Mouse (Mus musculus): Measurements from ENCODE around the gene Lif. TPM values are rescaled to one million over a fixed set of nuclear protein-coding genes. Genes with fewer than 3 reads are reported as not detected.

Lif gene
- total and polyA plus RNA-seq, 2 experiments from 2014 or later: 0.05 TPM; not detected in 1

GRCm38 (mm10) chr11:4251376-4251775 is 6.0 kb upstream of the Lif start:
- H3K27me3 ChIP-seq (ENCODE audit: insufficient read depth, low read length): no peaks in the 10 kb centered on the region
- no peak overlapping the region for H3K9ac ChIP-seq (replicated peaks; ENCODE audit: low read length, poor library complexity, severe bottlenecking)
- no peak for TF ChIP-seq CTCF (IDR thresholded peaks at IDR 0.05)
- no peaks in the 10 kb centered on the region for H3K9me3 ChIP-seq (ENCODE audit: low read length)
- no peaks in the 10 kb centered on the region for H3K36me3 ChIP-seq (ENCODE audit: insufficient read depth, low read length)
- no peak overlapping the region for H3K4me3 ChIP-seq (ENCODE audit: low read depth, low read length)
- no peak for ATAC-seq (ENCODE audit: low FRiP score)
- no peak overlapping the region for H3K27ac ChIP-seq (ENCODE audit: low read depth, low read length)
- DNase-seq (ENCODE audit: low spot score): no peak
- no peaks in the 10 kb centered on the region for H3K4me1 ChIP-seq (ENCODE audit: insufficient read depth, low read length)
- 73% methylated on average over 3 of the region's 3 CpGs for WGBS
- no peak overlapping the region for H3K4me2 ChIP-seq (ENCODE audit: low read depth, low read length, poor library complexity, severe bottlenecking)

GRCm38 (mm10) chr11:4252886-4253285 is 4.5 kb upstream of the Lif start:
- TF ChIP-seq CTCF (IDR thresholded peaks at IDR 0.05): no peak
- Histone ChIP-seq H3K27ac (ENCODE audit: low read depth, low read length) (no peak overlapping the region), H3K27me3 (ENCODE audit: insufficient read depth, low read length) (no peaks in the 10 kb centered on the region), H3K4me1 (ENCODE audit: insufficient read depth, low read length) (no peaks in the 10 kb centered on the region), H3K9me3 (ENCODE audit: low read length) (no peaks in the 10 kb centered on the region), H3K4me3 (ENCODE audit: low read depth, low read length) (no peak overlapping the region), H3K9ac (replicated peaks; ENCODE audit: low read length, poor library complexity, severe bottlenecking) (no peak overlapping the region), H3K36me3 (ENCODE audit: insufficient read depth, low read length) (no peaks in the 10 kb centered on the region), H3K4me2 (ENCODE audit: low read depth, low read length, poor library complexity, severe bottlenecking) (no peak overlapping the region)
- DNase-seq (ENCODE audit: low spot score) (no peak), ATAC-seq (ENCODE audit: low FRiP score) (no peak)
- WGBS: 65% methylated on average over 2 of the region's 2 CpGs

GRCm38 (mm10) chr11:4257756-4258155 is 399 bp downstream of the Lif start:
- TF ChIP-seq CTCF (IDR thresholded peaks at IDR 0.05): no peak
- WGBS: 48% methylated on average over 5 of the region's 5 CpGs
- DNase-seq (ENCODE audit: low spot score) (no peak), ATAC-seq (ENCODE audit: low FRiP score) (no peak)
- no peak overlapping the region for H3K9ac ChIP-seq (replicated peaks; ENCODE audit: low read length, poor library complexity, severe bottlenecking)
- no peak overlapping the region for H3K4me3 ChIP-seq (ENCODE audit: low read depth, low read length)
- H3K27me3 ChIP-seq (ENCODE audit: insufficient read depth, low read length): peaks cover 5% of the 10 kb centered on the region; the same call in 1 of the 2 replicates
- 0 out of 2 replicates have a peak, but pooled peaks cover 5% of the 10 kb centered on the region for H3K4me1 ChIP-seq (ENCODE audit: insufficient read depth, low read length)
- no peaks in the 10 kb centered on the region for H3K36me3 ChIP-seq (ENCODE audit: insufficient read depth, low read length)
- H3K27ac ChIP-seq (ENCODE audit: low read depth, low read length): no peak overlapping the region
- H3K9me3 ChIP-seq (ENCODE audit: low read length): no peaks in the 10 kb centered on the region
- no peak overlapping the region for H3K4me2 ChIP-seq (ENCODE audit: low read depth, low read length, poor library complexity, severe bottlenecking)

- WGBS: under 1% methylated on average over 7 of the region's 7 CpGs
- H3K4me3 ChIP-seq (ENCODE audit: low read depth, low read length): no peak overlapping the region
- no peak overlapping the region for H3K9ac ChIP-seq (replicated peaks; ENCODE audit: low read length, poor library complexity, severe bottlenecking)
These were observed 1.3 kb downstream of the Lif start for GRCm38 (mm10) chr11:4258657-4259082.

GRCm38 (mm10) chr11:4260463-4261187 is 3.3 kb downstream of the Lif start:
- DNase-seq (ENCODE audit: low spot score) (peak; percentile 17), ATAC-seq (ENCODE audit: low FRiP score) (peak; percentile 5; the same call in 1 of the 2 replicates)
- H3K4me1 ChIP-seq (ENCODE audit: insufficient read depth, low read length): 0 out of 2 replicates have a peak, but pooled peaks cover 5% of the 10 kb centered on the region
- 37% methylated on average over 14 of the region's 14 CpGs for WGBS
- no peak overlapping the region for H3K27ac ChIP-seq (ENCODE audit: low read depth, low read length)
- no peak overlapping the region for H3K9ac ChIP-seq (replicated peaks; ENCODE audit: low read length, poor library complexity, severe bottlenecking)
- no peak overlapping the region; the same call in 1 of the 2 replicates for H3K4me2 ChIP-seq (ENCODE audit: low read depth, low read length, poor library complexity, severe bottlenecking)
- no peaks in the 10 kb centered on the region for H3K9me3 ChIP-seq (ENCODE audit: low read length)
- H3K36me3 ChIP-seq (ENCODE audit: insufficient read depth, low read length): no peaks in the 10 kb centered on the region
- TF ChIP-seq CTCF (IDR thresholded peaks at IDR 0.05): no peak
- no peak overlapping the region for H3K4me3 ChIP-seq (ENCODE audit: low read depth, low read length)
- peaks cover 19% of the 10 kb centered on the region for H3K27me3 ChIP-seq (ENCODE audit: insufficient read depth, low read length)

More at GRCm38 (mm10) chr11:4258657-4259082, 1.3 kb downstream of the Lif start:
- ATAC-seq (ENCODE audit: low FRiP score) (peak; percentile 66; the same call in 1 of the 2 replicates), DNase-seq (ENCODE audit: low spot score) (peak; percentile 83)
- Histone ChIP-seq H3K27me3 (ENCODE audit: insufficient read depth, low read length) (peaks cover 5% of the 10 kb centered on the region; the same call in 1 of the 2 replicates), H3K4me2 (ENCODE audit: low read depth, low read length, poor library complexity, severe bottlenecking) (peak overlapping the region; percentile 52), H3K4me1 (ENCODE audit: insufficient read depth, low read length) (0 out of 2 replicates have a peak, but pooled peaks cover 5% of the 10 kb centered on the region), H3K36me3 (ENCODE audit: insufficient read depth, low read length) (no peaks in the 10 kb centered on the region), H3K27ac (ENCODE audit: low read depth, low read length) (no peak overlapping the region), H3K9me3 (ENCODE audit: low read length) (no peaks in the 10 kb centered on the region)
- TF ChIP-seq CTCF (IDR thresholded peaks at IDR 0.05): peak; percentile 97

GRCm38 (mm10) chr11:4261188-4261494 is 3.8 kb downstream of the Lif start:
- DNase-seq (ENCODE audit: low spot score): peak; percentile 54
- no peaks in the 10 kb centered on the region for H3K36me3 ChIP-seq (ENCODE audit: insufficient read depth, low read length)
- H3K27me3 ChIP-seq (ENCODE audit: insufficient read depth, low read length): peaks cover 24% of the 10 kb centered on the region
- 0 out of 2 replicates have a peak, but pooled peaks cover 5% of the 10 kb centered on the region for H3K4me1 ChIP-seq (ENCODE audit: insufficient read depth, low read length)
- no peaks in the 10 kb centered on the region for H3K9me3 ChIP-seq (ENCODE audit: low read length)
- 0 out of 2 replicates have a peak, but pooled peaks have one; percentile 4 for ATAC-seq (ENCODE audit: low FRiP score)
- no peak overlapping the region for H3K9ac ChIP-seq (replicated peaks; ENCODE audit: low read length, poor library complexity, severe bottlenecking)
- no peak overlapping the region for H3K27ac ChIP-seq (ENCODE audit: low read depth, low read length)
- peak; percentile 54 for TF ChIP-seq CTCF (IDR thresholded peaks at IDR 0.05)
- no peak overlapping the region for H3K4me2 ChIP-seq (ENCODE audit: low read depth, low read length, poor library complexity, severe bottlenecking)
- no peak overlapping the region for H3K4me3 ChIP-seq (ENCODE audit: low read depth, low read length)
- WGBS: 48% methylated on average over 7 of the region's 7 CpGs
